Mouse (Mus musculus): ENCODE data around the gene Arl8a.

GRCm38 (mm10) chr1:135170299-135170698 lies 23.7 kb downstream of the Arl8a start:
- TF ChIP-seq TAL1 (IDR thresholded peaks at IDR 0.05; ENCODE audit: low read length) (no peak), GATA1 (IDR thresholded peaks at IDR 0.05; ENCODE audit: low read length) (no peak)
